Mouse (Mus musculus) lung, embryonic 15.5 days (tissue): Measurements from ENCODE around the gene Txnip. TPM values are rescaled to one million over a fixed set of nuclear protein-coding genes. Genes with fewer than 3 reads are reported as not detected.

Source experiments
- ATAC-seq: fragments of 200-750 bp; cut with Nextera tagmentation; 2 replicates; pipeline ENCODE4 v1.8.0; 2017; ENCODE audit warnings: moderate number of reproducible peaks, borderline replicate concordance; ENCODE audit not compliant: low FRiP score, low TSS enrichment; ENCODE audit errors: extremely low read depth
- H3K27ac ChIP-seq: fragments of 300-500 bp; sonication (generic); 2 replicates; pipeline ENCODE4 v1.5.1; 2015; ENCODE audit warnings: moderate library complexity, mild to moderate bottlenecking, inconsistent platforms
- H3K27me3 ChIP-seq: fragments of 300-500 bp; sonication (generic); 2 replicates; pipeline ENCODE4 v1.6.1; 2015; ENCODE audit warnings: inconsistent platforms
- H3K36me3 ChIP-seq: fragments of 300-500 bp; sonication (generic); 2 replicates; pipeline ENCODE4 v1.6.1; 2015; ENCODE audit warnings: inconsistent platforms
- H3K4me1 ChIP-seq: fragments of 300-500 bp; sonication (generic); 2 replicates; pipeline ENCODE4 v1.6.1; 2015; ENCODE audit warnings: inconsistent platforms
- H3K4me2 ChIP-seq: fragments of 300-500 bp; sonication (generic); 2 replicates; pipeline ENCODE4 v1.6.1; 2015; ENCODE audit warnings: inconsistent platforms, mild to moderate bottlenecking, moderate library complexity
- H3K4me3 ChIP-seq: fragments of 300-500 bp; sonication (generic); 2 replicates; pipeline ENCODE4 v1.5.1; 2015; ENCODE audit warnings: mild to moderate bottlenecking, inconsistent platforms
- H3K9ac ChIP-seq: fragments of 300-500 bp; sonication (generic); 2 replicates; pipeline ENCODE4 v1.6.1; 2015; ENCODE audit warnings: inconsistent platforms
- H3K9me3 ChIP-seq: fragments of 300-500 bp; sonication (generic); 2 replicates; pipeline ENCODE4 v1.6.1; 2016; ENCODE audit warnings: inconsistent platforms
- WGBS: fragments of 180-500 bp; shearing (Covaris S2); methylation state at CpG from one replicate; pipeline ENCODE4 v1.1.7; 2015; 5-methylcytosine and 5-hydroxymethylcytosine counted together
- polyA plus RNA-seq: library from polyadenylated mRNA; unstranded; fragments of >200 nt; fragmentation: Nextera tagmentation; extraction: Ambion mirVana; gene quantifications from 2 replicates; pipeline ENCODE4 v1.2.1, GENCODE M21; 2015

The Txnip gene
- polyA plus RNA-seq, 1 experiment from 2014 or later: 141 TPM

DNA sequence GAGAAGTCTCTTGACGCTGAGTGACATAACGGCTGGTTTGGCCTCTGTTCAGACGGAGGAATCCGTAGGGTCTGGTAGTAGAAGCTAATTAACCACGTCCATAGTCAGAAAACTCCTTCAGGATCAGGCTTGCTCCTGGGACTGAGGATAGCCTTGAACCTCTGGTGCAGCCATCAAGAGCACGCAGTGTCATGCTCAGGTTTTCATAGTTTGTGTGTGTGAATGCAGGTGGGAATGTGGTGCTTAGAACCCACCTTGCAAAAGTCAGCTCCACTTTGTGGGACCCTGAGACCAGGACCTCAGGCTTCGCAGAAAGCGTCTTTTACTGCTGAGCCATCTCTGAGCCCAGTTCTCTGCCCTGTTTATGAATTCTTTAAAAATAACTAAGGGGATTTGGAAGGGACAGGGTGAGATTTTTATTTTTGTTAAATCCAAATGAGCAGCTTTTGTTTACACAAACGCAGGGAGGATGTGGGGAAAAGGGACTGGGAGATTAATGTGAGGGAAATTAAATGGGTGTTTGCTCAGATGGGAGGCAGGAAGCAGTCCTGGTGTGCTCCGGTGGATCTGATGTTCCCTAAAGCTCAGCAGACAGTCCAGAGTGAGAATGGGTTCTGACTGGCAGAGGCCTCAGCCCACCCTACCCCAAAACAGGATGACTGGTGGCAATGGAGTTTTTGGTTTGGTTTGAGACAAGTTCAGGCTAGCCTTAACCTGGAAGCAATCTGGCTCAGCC lies 4.4 kb downstream of the Txnip start:
- H3K4me2 ChIP-seq: peak overlapping the region; percentile 76
- no peak for ATAC-seq
- no peak overlapping the region for H3K9ac ChIP-seq
- H3K27me3 ChIP-seq: no peaks in the 10 kb centered on the region
- peak overlapping the region; percentile 12; the same call in 1 of the 2 replicates for H3K4me3 ChIP-seq
- H3K9me3 ChIP-seq: no peaks in the 10 kb centered on the region
- peaks cover 58% of the 10 kb centered on the region for H3K4me1 ChIP-seq
- WGBS: 37% methylated on average over 10 of the region's 10 CpGs
- H3K36me3 ChIP-seq: peaks cover 20% of the 10 kb centered on the region
- peak overlapping the region; percentile 93 for H3K27ac ChIP-seq

DNA sequence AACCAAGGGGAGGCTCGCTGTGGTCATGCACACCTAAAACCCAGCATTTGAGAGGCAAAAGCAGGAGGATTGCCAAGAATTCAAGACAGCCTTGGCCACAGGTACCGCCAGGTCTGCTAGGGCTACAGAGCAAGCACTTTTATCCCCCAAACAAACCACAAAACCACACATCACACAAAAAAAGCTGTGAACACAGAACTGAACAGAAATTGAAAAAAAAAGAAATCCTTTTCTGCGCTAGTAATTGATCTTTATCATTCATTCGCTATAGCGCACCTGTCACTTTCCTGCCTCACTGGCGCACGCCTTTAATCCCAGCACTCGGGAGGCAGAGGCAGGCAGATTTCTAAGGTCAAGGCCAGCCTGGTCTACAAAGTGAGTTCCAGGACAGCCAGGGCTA lies 5.5 kb downstream of the Txnip start:
- no peak for ATAC-seq
- H3K9ac ChIP-seq: no peak overlapping the region
- H3K9me3 ChIP-seq: no peaks in the 10 kb centered on the region
- H3K27me3 ChIP-seq: no peaks in the 10 kb centered on the region
- no peak overlapping the region for H3K4me3 ChIP-seq
- H3K4me2 ChIP-seq: no peak overlapping the region
- peaks cover 20% of the 10 kb centered on the region for H3K36me3 ChIP-seq
- H3K27ac ChIP-seq: peak overlapping the region; percentile 93
- peaks cover 62% of the 10 kb centered on the region for H3K4me1 ChIP-seq
- WGBS: 89% methylated on average over 8 of the region's 8 CpGs

DNA sequence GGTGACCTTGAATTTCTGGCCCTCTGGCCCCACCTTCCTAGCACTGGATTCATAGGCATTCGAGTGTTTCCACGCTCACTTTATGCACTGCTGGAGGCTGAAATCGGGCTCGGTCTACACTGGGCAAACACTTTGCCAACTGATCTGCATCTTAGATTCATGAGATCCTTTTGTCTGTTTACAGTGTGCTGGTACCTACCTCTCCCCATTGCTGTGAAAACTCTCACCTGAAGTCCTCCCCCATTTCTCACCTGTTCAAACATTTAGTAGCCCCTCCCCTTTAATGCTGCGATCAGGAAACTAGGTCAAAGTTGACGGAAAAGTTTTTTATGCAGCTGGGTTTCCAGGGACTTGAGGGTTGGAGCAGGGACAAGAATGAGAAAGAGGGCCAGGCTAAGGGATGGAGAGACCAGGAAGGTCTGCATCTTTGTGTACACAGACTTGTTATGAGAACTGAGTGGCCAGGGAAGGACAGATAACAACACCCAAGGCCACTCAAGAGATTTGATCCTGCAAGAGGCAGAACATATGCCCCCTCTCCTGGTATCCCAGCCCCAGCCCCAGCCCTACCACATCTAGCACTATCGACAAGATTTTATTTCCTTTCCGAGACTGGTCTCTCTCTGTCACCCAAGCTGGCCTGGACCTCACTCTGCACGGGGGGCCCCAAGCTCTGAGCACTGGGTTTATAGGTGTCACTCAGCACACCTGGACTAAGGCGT lies 6.3 kb downstream of the Txnip start:
- WGBS: 35% methylated on average over 10 of the region's 10 CpGs
- H3K36me3 ChIP-seq: peaks cover 20% of the 10 kb centered on the region
- H3K27me3 ChIP-seq: no peaks in the 10 kb centered on the region
- peak; percentile 61 for ATAC-seq
- peak overlapping the region; percentile 25 for H3K4me2 ChIP-seq
- no peak overlapping the region for H3K9ac ChIP-seq
- H3K27ac ChIP-seq: peak overlapping the region; percentile 93
- no peaks in the 10 kb centered on the region for H3K9me3 ChIP-seq
- peaks cover 61% of the 10 kb centered on the region for H3K4me1 ChIP-seq
- H3K4me3 ChIP-seq: no peak overlapping the region

DNA sequence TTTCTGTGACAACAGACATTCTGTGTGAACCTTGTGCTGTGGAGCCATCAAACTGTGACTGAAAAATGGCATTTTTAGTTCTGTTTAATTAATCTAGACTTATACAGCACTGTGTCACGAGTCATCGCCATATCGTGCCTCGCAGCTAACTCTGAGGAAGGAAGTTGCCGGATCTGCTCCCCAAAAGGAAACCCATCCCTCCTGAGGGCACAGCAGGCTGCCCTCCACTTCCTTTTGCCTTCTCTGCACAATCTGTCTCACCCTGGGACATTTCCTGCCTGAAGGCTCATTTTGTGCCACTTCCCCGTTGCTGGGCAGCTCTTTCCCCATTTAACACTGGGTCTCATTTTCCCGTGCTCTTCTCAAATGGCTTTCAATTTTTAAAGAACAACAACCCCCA lies 6.9 kb downstream of the Txnip start:
- no peaks in the 10 kb centered on the region for H3K27me3 ChIP-seq
- H3K9me3 ChIP-seq: no peaks in the 10 kb centered on the region
- ATAC-seq: peak; percentile 28; the same call in 1 of the 2 replicates
- peaks cover 18% of the 10 kb centered on the region for H3K36me3 ChIP-seq
- peak overlapping the region; percentile 93 for H3K27ac ChIP-seq
- H3K4me2 ChIP-seq: peak overlapping the region; percentile 25; the same call in 1 of the 2 replicates
- peaks cover 55% of the 10 kb centered on the region for H3K4me1 ChIP-seq
- H3K9ac ChIP-seq: no peak overlapping the region
- no peak overlapping the region for H3K4me3 ChIP-seq
- WGBS: 31% methylated on average over 7 of the region's 7 CpGs

DNA sequence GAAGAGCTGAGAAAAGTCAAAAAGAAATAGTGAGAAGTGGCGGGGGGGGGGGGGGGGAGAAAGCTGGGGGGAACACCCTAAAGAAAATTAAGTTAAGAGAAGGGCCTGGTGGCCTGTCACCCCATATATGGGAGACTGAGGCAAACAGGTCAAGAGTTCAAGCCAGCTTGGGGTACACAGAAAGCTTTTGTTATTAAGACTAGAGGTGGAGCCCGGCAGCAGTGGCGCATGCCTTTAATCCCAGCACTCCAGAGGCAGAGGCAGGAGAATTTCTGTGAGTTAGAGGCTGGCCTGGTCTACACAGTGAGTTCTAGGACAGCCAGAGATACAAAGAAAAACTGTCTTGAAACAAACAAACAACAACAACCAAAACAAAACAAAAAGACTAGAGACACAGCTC lies 7.3 kb downstream of the Txnip start:
- Histone ChIP-seq H3K9me3 (no peaks in the 10 kb centered on the region), H3K27me3 (no peaks in the 10 kb centered on the region), H3K4me2 (no peak overlapping the region), H3K36me3 (peaks cover 14% of the 10 kb centered on the region), H3K4me3 (no peak overlapping the region), H3K27ac (peak overlapping the region; percentile 93), H3K9ac (no peak overlapping the region), H3K4me1 (peaks cover 53% of the 10 kb centered on the region)
- no peak for ATAC-seq
- 70% methylated on average over 3 of the region's 3 CpGs for WGBS

DNA sequence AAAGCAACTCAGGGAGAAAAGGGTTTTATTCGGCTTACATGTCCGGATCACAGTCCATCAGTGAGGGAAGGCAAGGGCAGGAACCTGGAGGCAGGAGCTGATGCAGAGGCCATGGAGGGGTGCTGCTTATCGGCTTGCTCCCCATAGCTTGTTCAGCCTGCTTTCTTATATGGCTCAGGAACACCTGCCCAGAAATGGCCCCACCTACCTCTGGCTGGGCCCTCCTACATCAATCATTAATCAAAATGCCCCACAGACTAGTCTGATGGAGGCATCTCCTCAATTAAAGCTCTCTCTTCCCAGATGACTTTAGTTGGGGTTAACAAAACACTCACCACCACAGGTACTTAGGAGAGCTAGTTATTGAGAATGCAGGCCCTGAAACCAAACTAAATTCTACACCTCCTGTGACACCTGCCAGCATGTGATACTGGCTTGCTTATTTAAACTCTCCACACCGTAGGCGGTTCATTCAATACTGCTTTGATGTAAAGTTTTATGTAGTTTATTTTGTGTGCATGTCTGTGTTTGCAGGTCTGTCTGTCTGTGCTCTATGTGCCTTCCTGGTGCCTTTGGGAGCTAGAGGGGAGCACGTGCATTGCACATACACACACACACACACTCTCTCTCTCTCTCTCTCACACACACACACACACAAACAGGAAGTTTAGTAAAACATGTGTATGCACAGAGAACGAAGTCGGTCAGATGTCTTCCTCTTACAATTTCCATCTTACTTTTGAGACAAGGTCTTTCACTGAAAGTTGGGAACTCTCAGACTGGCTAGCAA lies 9.1 kb downstream of the Txnip start:
- no peaks in the 10 kb centered on the region for H3K27me3 ChIP-seq
- peak overlapping the region; percentile 52; the same call in 1 of the 2 replicates for H3K27ac ChIP-seq
- WGBS: 67% methylated on average over 8 of the region's 8 CpGs
- peaks cover 41% of the 10 kb centered on the region for H3K4me1 ChIP-seq
- no peak overlapping the region for H3K9ac ChIP-seq
- H3K9me3 ChIP-seq: no peaks in the 10 kb centered on the region
- ATAC-seq: no peak
- no peak overlapping the region for H3K4me2 ChIP-seq
- H3K36me3 ChIP-seq: no peaks in the 10 kb centered on the region
- H3K4me3 ChIP-seq: no peak overlapping the region

DNA sequence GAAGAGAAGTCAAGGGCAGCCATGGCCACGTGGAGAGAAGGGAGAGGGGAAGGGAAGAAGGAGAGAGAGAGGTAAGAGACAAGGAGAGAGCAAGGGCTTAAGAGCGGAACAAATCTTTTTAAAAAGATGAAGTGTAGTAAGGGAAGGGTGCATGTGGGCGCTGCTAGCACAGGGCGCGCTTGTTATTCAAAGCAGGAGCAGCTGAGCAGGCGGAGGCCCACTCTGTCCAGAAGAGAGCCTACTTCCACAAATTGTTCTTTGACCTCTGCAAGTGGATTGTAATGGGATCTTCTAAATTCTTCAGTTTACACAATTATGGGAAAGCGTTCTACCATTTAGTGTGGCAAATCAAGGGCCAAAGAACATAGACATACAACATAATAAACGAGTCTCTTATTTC lies 10.8 kb downstream of the Txnip start:
- Histone ChIP-seq H3K4me1 (peaks cover 30% of the 10 kb centered on the region), H3K4me3 (no peak overlapping the region), H3K27ac (peak overlapping the region; percentile 34; the same call in 1 of the 2 replicates), H3K9ac (no peak overlapping the region), H3K4me2 (no peak overlapping the region), H3K36me3 (no peaks in the 10 kb centered on the region), H3K27me3 (no peaks in the 10 kb centered on the region), H3K9me3 (no peaks in the 10 kb centered on the region)
- WGBS: 74% methylated on average over 8 of the region's 8 CpGs
- ATAC-seq: no peak

DNA sequence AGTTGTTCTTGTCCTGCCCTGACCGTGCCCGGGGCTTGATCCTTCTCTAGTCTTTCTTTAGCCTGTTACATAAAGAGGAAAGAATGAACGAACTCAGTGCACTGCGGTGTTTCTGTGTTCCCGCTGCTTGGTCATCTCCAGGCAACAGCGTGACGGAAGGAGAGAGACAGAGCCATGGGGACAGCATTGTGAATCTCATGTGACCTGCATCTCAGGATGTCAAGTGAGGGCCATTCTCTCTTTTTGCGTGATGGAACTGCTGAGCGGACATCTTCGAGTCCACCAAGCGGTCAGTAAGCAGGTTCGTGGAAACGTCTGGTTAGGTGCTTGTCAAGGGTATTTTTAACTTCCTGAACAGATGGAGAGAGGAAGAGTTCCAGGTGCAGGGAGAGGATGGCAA lies 11.7 kb downstream of the Txnip start:
- ATAC-seq: no peak
- no peaks in the 10 kb centered on the region for H3K9me3 ChIP-seq
- no peak overlapping the region for H3K4me2 ChIP-seq
- H3K27me3 ChIP-seq: no peaks in the 10 kb centered on the region
- no peak overlapping the region for H3K4me3 ChIP-seq
- H3K27ac ChIP-seq: no peak overlapping the region
- 87% methylated on average over 13 of the region's 13 CpGs for WGBS
- peaks cover 25% of the 10 kb centered on the region for H3K4me1 ChIP-seq
- H3K9ac ChIP-seq: no peak overlapping the region
- no peaks in the 10 kb centered on the region for H3K36me3 ChIP-seq

DNA sequence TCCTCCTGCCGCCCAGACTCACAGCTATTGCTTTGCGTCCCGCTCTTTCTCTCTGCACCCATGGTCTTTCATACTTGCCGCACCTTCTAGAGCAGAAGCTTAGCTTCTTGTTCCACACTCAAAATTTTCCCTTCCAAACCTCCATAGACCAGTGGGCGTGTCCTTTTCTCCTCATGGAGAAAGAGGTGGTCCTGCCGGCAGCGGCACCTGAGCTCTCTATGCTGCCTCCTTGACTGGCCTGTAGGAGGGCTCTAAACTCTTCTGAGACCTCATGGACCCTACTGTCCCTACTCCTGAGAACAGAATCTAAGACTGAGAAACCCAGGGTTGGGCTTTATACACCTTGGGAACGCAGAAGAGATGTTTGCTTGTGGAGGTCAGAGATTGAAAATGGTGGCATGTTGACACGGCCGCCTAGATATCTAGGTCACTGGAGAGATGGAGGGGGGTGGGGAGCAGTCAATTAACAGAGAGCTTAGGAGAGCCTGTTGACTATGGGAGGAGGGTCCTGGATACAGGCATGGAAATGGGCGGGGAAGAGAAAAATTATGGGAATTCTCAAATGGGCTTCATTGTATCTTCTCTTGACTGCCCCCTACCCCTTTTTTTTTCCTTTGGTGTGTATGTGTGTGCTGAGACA lies 12.3 kb downstream of the Txnip start:
- 79% methylated on average over 11 of the region's 11 CpGs for WGBS
- no peaks in the 10 kb centered on the region for H3K27me3 ChIP-seq
- no peak overlapping the region for H3K4me2 ChIP-seq
- no peak overlapping the region for H3K9ac ChIP-seq
- no peak overlapping the region for H3K4me3 ChIP-seq
- H3K9me3 ChIP-seq: no peaks in the 10 kb centered on the region
- 0 out of 2 replicates have a peak overlapping the region, but pooled peaks have one; percentile 37 for H3K27ac ChIP-seq
- no peaks in the 10 kb centered on the region for H3K36me3 ChIP-seq
- no peak for ATAC-seq
- H3K4me1 ChIP-seq: peaks cover 19% of the 10 kb centered on the region

DNA sequence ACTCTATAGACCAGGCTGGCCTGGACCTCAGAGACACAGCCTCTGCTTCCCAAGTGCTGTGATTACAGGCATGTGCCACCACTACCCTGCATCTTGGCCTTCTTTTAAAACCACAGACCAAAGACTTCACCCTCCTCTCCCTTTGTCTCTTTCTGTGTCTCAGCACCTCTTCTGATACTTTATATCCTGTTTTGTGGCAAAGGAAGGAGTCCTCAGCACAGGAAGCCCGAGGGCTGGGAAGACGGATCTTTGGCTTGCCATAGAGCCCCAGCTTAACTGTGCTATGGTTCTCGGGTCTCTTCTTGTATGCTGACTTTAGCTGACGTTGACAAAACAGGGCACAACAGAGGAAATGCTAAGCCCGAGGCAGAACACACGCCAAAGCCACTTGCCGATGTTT lies 12.9 kb downstream of the Txnip start:
- peaks cover 21% of the 10 kb centered on the region for H3K4me1 ChIP-seq
- no peak for ATAC-seq
- H3K9me3 ChIP-seq: no peaks in the 10 kb centered on the region
- no peak overlapping the region for H3K4me2 ChIP-seq
- no peak overlapping the region for H3K4me3 ChIP-seq
- 58% methylated on average over 7 of the region's 7 CpGs for WGBS
- H3K9ac ChIP-seq: no peak overlapping the region
- no peaks in the 10 kb centered on the region for H3K27me3 ChIP-seq
- H3K36me3 ChIP-seq: no peaks in the 10 kb centered on the region
- H3K27ac ChIP-seq: peak overlapping the region; percentile 37; the same call in 1 of the 2 replicates

DNA sequence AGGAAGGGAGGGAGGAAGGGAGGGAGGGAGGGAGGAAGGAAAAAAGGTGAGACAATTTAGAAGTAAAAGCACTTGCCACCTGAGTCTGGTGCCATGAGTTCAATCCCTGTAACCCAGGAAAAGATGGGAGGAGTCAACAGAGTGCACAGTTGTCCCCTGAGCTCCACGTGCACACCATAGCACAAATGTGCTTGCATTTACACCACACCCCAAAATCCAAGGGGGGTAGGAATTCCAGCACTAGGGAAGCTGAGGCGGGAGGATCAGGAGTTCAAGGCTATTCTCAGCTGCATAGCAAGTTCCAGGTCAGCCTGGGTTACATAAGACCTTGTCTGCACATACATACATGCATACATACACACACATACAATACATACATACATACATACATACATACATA lies 13.6 kb downstream of the Txnip start:
- Histone ChIP-seq H3K4me2 (no peak overlapping the region), H3K4me3 (no peak overlapping the region), H3K27me3 (no peaks in the 10 kb centered on the region), H3K36me3 (no peaks in the 10 kb centered on the region), H3K9me3 (no peaks in the 10 kb centered on the region), H3K27ac (peak overlapping the region; percentile 52; the same call in 1 of the 2 replicates), H3K4me1 (peaks cover 28% of the 10 kb centered on the region), H3K9ac (no peak overlapping the region)
- ATAC-seq: no peak
- 74% methylated on average over 2 of the region's 2 CpGs for WGBS
